Mouse (Mus musculus): ENCODE measurements around the gene Veph1.

DNA sequence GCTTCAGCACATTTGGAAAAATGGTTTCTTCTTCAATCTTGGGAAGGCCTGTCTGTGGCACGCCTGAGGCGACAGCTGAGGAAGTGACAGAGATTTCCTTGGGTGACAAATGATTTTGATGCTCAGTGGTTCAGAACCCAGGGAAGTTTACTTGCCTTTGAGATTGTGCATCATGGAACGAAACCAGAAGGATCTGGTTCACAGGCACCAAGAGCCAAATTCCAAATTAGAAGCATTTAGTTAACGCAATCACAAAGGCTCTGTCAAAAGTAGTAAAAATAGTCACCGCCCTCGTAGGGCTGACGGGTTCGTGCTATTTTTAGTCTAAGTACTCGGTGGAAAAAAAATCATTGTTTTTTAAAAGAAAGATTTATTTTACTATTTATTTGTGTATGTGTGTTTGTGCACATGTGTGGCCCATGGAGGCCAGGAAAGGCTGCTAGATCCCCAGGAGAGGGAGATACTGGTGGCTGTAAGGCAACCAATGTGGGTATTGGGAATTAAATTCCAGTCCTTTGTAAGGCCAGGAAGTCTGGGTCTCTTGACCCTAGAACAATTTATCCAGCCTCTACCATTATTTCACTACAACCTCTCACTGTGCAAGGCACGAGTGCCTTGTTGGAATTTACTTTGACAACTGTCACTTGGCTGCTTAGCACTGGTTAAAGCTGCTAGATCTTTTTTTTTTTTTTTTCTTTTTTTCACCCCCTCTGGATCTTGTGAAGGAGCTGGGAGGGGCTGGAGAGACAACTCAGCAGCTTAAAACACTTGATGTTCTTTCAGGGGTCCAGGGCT lies 246.3 kb downstream of the Veph1 start:
- TF ChIP-seq CTCF (conservative IDR thresholded peaks at IDR 0.05 in 1 of 2, IDR thresholded peaks at IDR 0.05 in 1 of 2; ENCODE audit: low read depth in 2 of 2, low read length in 2 of 2) (no peak), EP300 (IDR thresholded peaks at IDR 0.05; ENCODE audit: low read length) (no peak), POLR2A (IDR thresholded peaks at IDR 0.05; ENCODE audit: low read depth, low read length) (no peak), IRF4 (IDR thresholded peaks at IDR 0.05; ENCODE audit: low read depth, low read length) (no peak), POLR2AphosphoS2 (IDR thresholded peaks at IDR 0.05; ENCODE audit: low read depth, low read length) (no peak), USF1 (IDR thresholded peaks at IDR 0.05; ENCODE audit: low read depth, low read length) (no peak)
